Mouse (Mus musculus) small intestine, adult 2 months (tissue): ENCODE measurements around the gene Catsper2.

Experiments used
- CTCF ChIP-seq: fragments of 200-500 bp; IDR thresholded peaks from 2 replicates; pipeline ENCODE4 v1.5.1; 2012; ENCODE audit warnings: low read depth, mild to moderate bottlenecking, control low read depth, inconsistent platforms, low read length, moderate library complexity, mixed read lengths; ENCODE audit not compliant: insufficient replicate concordance, insufficient read length; ENCODE audit errors: extremely low read depth
- POLR2A ChIP-seq: fragments of 200-500 bp; IDR thresholded peaks from 2 replicates; pipeline ENCODE4 v1.6.1; 2012; ENCODE audit warnings: low read depth, mild to moderate bottlenecking, control low read depth, inconsistent platforms, low read length, moderate library complexity

- TF ChIP-seq POLR2A = no peak
- no peak for TF ChIP-seq CTCF
Observed at GRCm38 (mm10) chr2:121441800-121442199, 28.2 kb upstream of the Catsper2 start.
